Mouse (Mus musculus) liver, adult 2 months (tissue): ENCODE measurements around the gene Spns2. TPM values are rescaled to one million over a fixed set of nuclear protein-coding genes. Genes with fewer than 3 reads are reported as not detected.

Experiments used
- DNase-seq: peaks from one replicate; pipeline ENCODE4 v3.0.0-alpha.2; 2011; ENCODE audit warnings: low read depth, low spot score; ENCODE audit errors: extremely low read depth
- H3K27ac ChIP-seq: fragments of 200-500 bp; replicated peaks from 2 replicates; pipeline ENCODE4 v1.5.1; 2012; ENCODE audit warnings: low read depth, mild to moderate bottlenecking, control low read depth, inconsistent platforms, low read length; ENCODE audit not compliant: insufficient read depth
- H3K27me3 ChIP-seq: fragments of 200-500 bp; 2 replicates; pipeline ENCODE4 v1.6.1; 2012; ENCODE audit warnings: mild to moderate bottlenecking, moderate library complexity, low read length, inconsistent platforms; ENCODE audit not compliant: control insufficient read depth, insufficient read depth
- H3K36me3 ChIP-seq: fragments of 200-500 bp; 2 replicates; pipeline ENCODE4 v1.6.1; 2012; ENCODE audit warnings: low read length, inconsistent platforms; ENCODE audit not compliant: control insufficient read depth, insufficient read depth
- H3K4me1 ChIP-seq: fragments of 200-500 bp; 2 replicates; pipeline ENCODE4 v1.6.1; 2011; ENCODE audit warnings: low read length; ENCODE audit not compliant: control insufficient read depth, insufficient read depth
- H3K4me3 ChIP-seq: fragments of 200-500 bp; 2 replicates; pipeline ENCODE4 v1.5.1; 2011; ENCODE audit warnings: low read depth, mild to moderate bottlenecking, control low read depth, low read length, moderate library complexity; ENCODE audit not compliant: insufficient read depth
- H3K79me2 ChIP-seq: fragments of 200-500 bp; 2 replicates; pipeline ENCODE4 v1.6.1; 2012; ENCODE audit warnings: inconsistent platforms, mild to moderate bottlenecking, low read length, moderate library complexity; ENCODE audit not compliant: control insufficient read depth, insufficient read depth
- H3K9ac ChIP-seq: fragments of 200-500 bp; 2 replicates; pipeline ENCODE4 v1.6.1; 2012; ENCODE audit warnings: low read depth, mild to moderate bottlenecking, control low read depth, inconsistent platforms, low read length
- CTCF ChIP-seq: fragments of 200-500 bp; IDR thresholded peaks from 2 replicates; pipeline ENCODE4 v1.5.1; 2011; ENCODE audit warnings: low read depth, low read length, control low read depth
- POLR2A ChIP-seq: fragments of 200-500 bp; IDR thresholded peaks from 2 replicates; pipeline ENCODE4 v1.6.1; 2011; ENCODE audit warnings: low read length, control low read depth; ENCODE audit not compliant: insufficient read depth; ENCODE audit errors: extremely low read depth
- WGBS: fragments of 180-500 bp; shearing (Covaris S2); methylation state at CpG from one replicate; pipeline ENCODE4 v1.1.7; 2018; 5-methylcytosine and 5-hydroxymethylcytosine counted together
- polyA plus RNA-seq: library from polyadenylated mRNA; depleted of rRNA; stranded (reverse); fragments of >200 nt; gene quantifications from 2 replicates; pipeline ENCODE4 v1.2.3, GENCODE M21; 2012
- total RNA-seq: library from RNA; depleted of rRNA; stranded (reverse); fragments of >200 nt; gene quantifications from 2 replicates; pipeline ENCODE4 v1.2.3, GENCODE M21; 2014

The Spns2 gene
- total and polyA plus RNA-seq, 2 experiments: 41.1 to 47.3 TPM

DNA sequence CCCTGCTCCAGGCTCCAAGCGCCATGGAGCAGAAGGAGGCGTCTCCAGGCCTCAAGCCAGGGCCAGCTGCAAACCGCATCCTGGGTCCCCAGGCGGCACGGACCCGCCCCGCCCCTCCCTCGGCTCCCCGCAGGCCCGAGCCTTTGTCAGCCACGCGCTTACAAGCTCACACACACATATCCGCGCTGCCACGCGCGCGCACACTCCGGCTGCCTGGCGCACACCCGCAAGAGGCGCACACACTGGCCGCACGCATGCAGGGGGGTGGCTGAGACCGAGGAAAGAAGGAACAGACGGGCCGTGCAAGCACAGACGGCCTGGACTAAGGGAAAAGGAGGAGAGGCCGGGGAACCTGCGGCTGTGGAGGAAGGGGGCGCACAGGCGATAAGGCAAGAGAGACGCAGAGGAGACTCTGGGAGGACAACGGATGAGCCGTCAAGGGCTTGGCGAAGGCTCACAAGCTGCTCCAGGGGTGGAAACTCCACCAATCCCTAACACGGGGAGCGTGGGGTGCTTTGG lies 892 bp downstream of the Spns2 start:
- H3K27ac ChIP-seq: no peak overlapping the region
- no peaks in the 10 kb centered on the region for H3K36me3 ChIP-seq
- 8% methylated on average over 38 of the region's 38 CpGs for WGBS
- no peaks in the 10 kb centered on the region for H3K79me2 ChIP-seq
- H3K9ac ChIP-seq: peak overlapping the region; percentile 79
- no peak for DNase-seq
- peak overlapping the region; percentile 68 for H3K4me3 ChIP-seq
- H3K4me1 ChIP-seq: peaks cover 7% of the 10 kb centered on the region
- TF ChIP-seq POLR2A (no peak), CTCF (no peak)
- peaks cover 10% of the 10 kb centered on the region; the same call in 1 of the 2 replicates for H3K27me3 ChIP-seq

DNA sequence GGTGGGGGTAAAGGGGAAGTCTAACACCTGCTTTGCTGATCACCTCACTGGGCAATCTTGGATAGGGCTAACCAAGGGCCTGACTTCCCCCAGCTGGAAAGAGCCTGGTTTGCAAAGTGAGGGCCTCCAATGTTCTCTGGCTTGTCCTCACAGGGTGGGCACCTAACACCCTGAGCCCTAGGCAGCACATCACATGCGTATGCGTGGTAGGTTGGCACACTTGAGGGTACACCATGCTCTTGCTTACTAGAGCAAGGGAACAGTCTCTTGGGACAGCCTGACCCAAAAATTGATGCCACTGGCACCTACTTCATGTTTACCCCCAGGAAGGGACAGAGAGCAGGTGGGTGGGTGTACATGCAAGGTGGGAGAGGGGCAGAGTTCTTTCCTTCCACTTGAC lies 2.0 kb downstream of the Spns2 start:
- Histone ChIP-seq H3K27ac (no peak overlapping the region), H3K36me3 (no peaks in the 10 kb centered on the region), H3K4me3 (no peak overlapping the region), H3K4me1 (peaks cover 10% of the 10 kb centered on the region), H3K9ac (no peak overlapping the region), H3K79me2 (no peaks in the 10 kb centered on the region), H3K27me3 (peaks cover 10% of the 10 kb centered on the region; the same call in 1 of the 2 replicates)
- DNase-seq: no peak
- TF ChIP-seq CTCF (no peak), POLR2A (no peak)
- 96% methylated on average over 2 of the region's 2 CpGs for WGBS

- H3K9ac ChIP-seq: no peak overlapping the region
Observed at GRCm38 (mm10) chr11:72487171-72487570, 2.5 kb downstream of the Spns2 start.

DNA sequence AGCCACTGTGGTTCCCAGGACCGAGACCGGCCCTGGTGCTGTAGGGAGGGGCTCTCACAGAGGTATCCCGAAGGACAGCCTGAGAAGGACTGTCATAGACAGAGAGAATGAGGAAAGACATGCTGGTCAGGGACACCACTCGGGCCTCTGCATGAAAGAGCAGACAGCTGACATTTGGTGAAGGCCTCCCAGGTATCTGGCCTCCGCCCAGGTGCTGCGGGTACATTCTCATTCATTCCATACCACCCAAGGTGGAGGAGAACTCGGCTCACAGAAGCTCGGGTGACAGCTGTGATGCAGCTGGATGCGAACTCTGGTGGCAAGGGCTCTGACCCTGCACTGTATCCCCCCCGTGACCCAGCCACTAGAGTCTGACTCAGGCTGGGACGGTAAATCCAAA lies 3.7 kb downstream of the Spns2 start:
- H3K4me3 ChIP-seq: no peak overlapping the region
- DNase-seq: no peak
- H3K4me1 ChIP-seq: peaks cover 11% of the 10 kb centered on the region
- 86% methylated on average over 11 of the region's 11 CpGs for WGBS
- peaks cover 10% of the 10 kb centered on the region; the same call in 1 of the 2 replicates for H3K27me3 ChIP-seq
- no peak overlapping the region for H3K27ac ChIP-seq
- H3K79me2 ChIP-seq: no peaks in the 10 kb centered on the region
- H3K36me3 ChIP-seq: no peaks in the 10 kb centered on the region
- no peak overlapping the region for H3K9ac ChIP-seq
- TF ChIP-seq POLR2A (no peak), CTCF (no peak)

More at GRCm38 (mm10) chr11:72487171-72487570, 2.5 kb downstream of the Spns2 start:
- no peaks in the 10 kb centered on the region for H3K79me2 ChIP-seq
- H3K27me3 ChIP-seq: peaks cover 10% of the 10 kb centered on the region; the same call in 1 of the 2 replicates
- no peak overlapping the region for H3K27ac ChIP-seq
- WGBS: 81% methylated on average over 5 of the region's 5 CpGs
- no peak overlapping the region for H3K4me3 ChIP-seq
- peaks cover 11% of the 10 kb centered on the region for H3K4me1 ChIP-seq
- no peak for DNase-seq
- no peaks in the 10 kb centered on the region for H3K36me3 ChIP-seq
- TF ChIP-seq CTCF (no peak), POLR2A (no peak)

DNA sequence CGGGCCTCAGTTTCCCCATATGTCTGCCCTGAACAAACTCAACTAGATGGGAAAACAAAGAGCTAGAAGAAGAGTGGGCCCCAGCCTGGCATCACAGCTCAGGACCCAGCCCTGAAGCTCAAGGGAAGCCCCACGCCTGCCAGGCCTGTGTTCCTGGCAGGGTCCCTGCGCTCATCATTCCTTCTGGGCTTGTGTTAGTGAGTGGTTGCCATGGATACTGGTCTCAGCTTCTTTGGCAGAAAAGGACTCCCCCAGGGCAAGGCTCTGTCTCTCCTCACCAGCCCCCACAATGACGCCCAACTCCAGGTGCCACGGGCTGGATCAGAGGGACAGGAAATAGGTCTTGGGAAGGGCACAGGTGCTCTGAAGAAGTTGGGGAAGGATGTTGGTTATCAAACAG lies 4.5 kb downstream of the Spns2 start:
- WGBS: 81% methylated on average over 5 of the region's 5 CpGs

DNA sequence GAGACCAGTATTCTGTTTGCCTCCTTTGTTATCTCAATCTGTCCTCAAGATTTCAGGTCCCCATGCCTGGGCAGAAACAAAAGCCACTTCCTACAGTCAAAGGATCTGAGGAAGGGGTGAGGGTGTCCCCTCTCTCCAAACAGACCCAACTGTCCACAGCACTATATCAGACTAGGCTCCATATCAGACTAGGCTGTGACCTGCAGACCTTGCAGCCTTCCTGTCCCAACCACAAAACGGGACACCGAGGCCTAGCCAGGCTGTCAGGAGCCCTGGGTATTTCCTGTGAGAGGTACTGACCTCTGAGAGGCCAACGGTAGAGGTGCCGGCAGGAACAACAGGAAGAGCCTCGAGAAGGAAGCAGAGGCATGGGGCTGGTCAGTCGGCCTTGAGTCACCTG lies 5.2 kb downstream of the Spns2 start:
- Histone ChIP-seq H3K9ac (no peak overlapping the region), H3K36me3 (no peaks in the 10 kb centered on the region), H3K27me3 (peaks cover 10% of the 10 kb centered on the region; the same call in 1 of the 2 replicates), H3K27ac (no peak overlapping the region), H3K79me2 (no peaks in the 10 kb centered on the region), H3K4me3 (no peak overlapping the region), H3K4me1 (peaks cover 11% of the 10 kb centered on the region)
- WGBS: 57% methylated on average over 6 of the region's 6 CpGs
- no peak for TF ChIP-seq POLR2A
- TF ChIP-seq CTCF: no peak
- no peak for DNase-seq

More for the DNA sequence above, 4.5 kb downstream of the Spns2 start:
- no peak for TF ChIP-seq POLR2A
- TF ChIP-seq CTCF: no peak
- no peak overlapping the region for H3K9ac ChIP-seq
- no peak overlapping the region for H3K27ac ChIP-seq
- H3K4me1 ChIP-seq: peaks cover 11% of the 10 kb centered on the region
- H3K36me3 ChIP-seq: no peaks in the 10 kb centered on the region
- no peak for DNase-seq
- H3K27me3 ChIP-seq: peaks cover 10% of the 10 kb centered on the region; the same call in 1 of the 2 replicates
- H3K4me3 ChIP-seq: no peak overlapping the region
- no peaks in the 10 kb centered on the region for H3K79me2 ChIP-seq
